Mouse (Mus musculus): Measurements from ENCODE around the gene Pwp2. TPM values are rescaled to one million over a fixed set of nuclear protein-coding genes. Genes with fewer than 3 reads are reported as not detected.

Pwp2 gene
- polyA plus RNA-seq, 1 experiment, result 9.1 TPM

- Histone ChIP-seq H3K27ac (ENCODE audit: insufficient read depth, low read length) (no peak overlapping the region), H3K4me3 (ENCODE audit: insufficient read depth, low read length) (no peak overlapping the region), H3K4me1 (ENCODE audit: control insufficient read depth, insufficient read depth, low read length) (0 out of 2 replicates have a peak, but pooled peaks cover 7% of the 10 kb centered on the region)
- no peak for TF ChIP-seq CTCF (IDR thresholded peaks at IDR 0.05; ENCODE audit: borderline replicate concordance, insufficient read depth, low read length)
- no peak for TF ChIP-seq POLR2A (IDR thresholded peaks at IDR 0.05; ENCODE audit: low read depth, low read length)
Observed at GRCm38 (mm10) chr10:78165256-78166005, 19.5 kb downstream of the Pwp2 start.

- Histone ChIP-seq H3K4me3 (ENCODE audit: insufficient read depth, low read length) (no peak overlapping the region), H3K27ac (ENCODE audit: insufficient read depth, low read length) (no peak overlapping the region), H3K4me1 (ENCODE audit: control insufficient read depth, insufficient read depth, low read length) (0 out of 2 replicates have a peak, but pooled peaks cover 4% of the 10 kb centered on the region)
- no peak for TF ChIP-seq CTCF (IDR thresholded peaks at IDR 0.05; ENCODE audit: borderline replicate concordance, insufficient read depth, low read length)
- no peak for TF ChIP-seq POLR2A (IDR thresholded peaks at IDR 0.05; ENCODE audit: low read depth, low read length)
Observed at GRCm38 (mm10) chr10:78164786-78165185, 20.2 kb downstream of the Pwp2 start.

GRCm38 (mm10) chr10:78163923-78164322 lies 21.0 kb downstream of the Pwp2 start:
- Histone ChIP-seq H3K27ac (ENCODE audit: insufficient read depth, low read length) (no peak overlapping the region), H3K4me1 (ENCODE audit: control insufficient read depth, insufficient read depth, low read length) (0 out of 2 replicates have a peak, but pooled peaks cover 4% of the 10 kb centered on the region), H3K4me3 (ENCODE audit: insufficient read depth, low read length) (no peak overlapping the region)
- TF ChIP-seq POLR2A (IDR thresholded peaks at IDR 0.05; ENCODE audit: low read depth, low read length) (no peak), CTCF (IDR thresholded peaks at IDR 0.05; ENCODE audit: borderline replicate concordance, insufficient read depth, low read length) (peak; percentile 78; the same call in 1 of the 2 replicates)

GRCm38 (mm10) chr10:78163241-78163640 lies 21.7 kb downstream of the Pwp2 start:
- Histone ChIP-seq H3K27ac (ENCODE audit: insufficient read depth, low read length) (no peak overlapping the region), H3K4me1 (ENCODE audit: control insufficient read depth, insufficient read depth, low read length) (no peaks in the 10 kb centered on the region), H3K4me3 (ENCODE audit: insufficient read depth, low read length) (no peak overlapping the region)
- no peak for TF ChIP-seq CTCF (IDR thresholded peaks at IDR 0.05; ENCODE audit: borderline replicate concordance, insufficient read depth, low read length)
- TF ChIP-seq POLR2A (IDR thresholded peaks at IDR 0.05; ENCODE audit: low read depth, low read length), result no peak

GRCm38 (mm10) chr10:78162646-78163045 lies 22.3 kb downstream of the Pwp2 start:
- TF ChIP-seq POLR2A (IDR thresholded peaks at IDR 0.05; ENCODE audit: low read depth, low read length), result no peak
- no peak for TF ChIP-seq CTCF (IDR thresholded peaks at IDR 0.05; ENCODE audit: borderline replicate concordance, insufficient read depth, low read length)
- Histone ChIP-seq H3K4me3 (ENCODE audit: insufficient read depth, low read length) (no peak overlapping the region), H3K4me1 (ENCODE audit: control insufficient read depth, insufficient read depth, low read length) (no peaks in the 10 kb centered on the region), H3K27ac (ENCODE audit: insufficient read depth, low read length) (no peak overlapping the region)

GRCm38 (mm10) chr10:78161096-78161495 lies 23.9 kb downstream of the Pwp2 start:
- Histone ChIP-seq H3K4me3 (ENCODE audit: insufficient read depth, low read length) (no peak overlapping the region), H3K4me1 (ENCODE audit: control insufficient read depth, insufficient read depth, low read length) (no peaks in the 10 kb centered on the region), H3K27ac (ENCODE audit: insufficient read depth, low read length) (no peak overlapping the region)
- TF ChIP-seq CTCF (IDR thresholded peaks at IDR 0.05; ENCODE audit: borderline replicate concordance, insufficient read depth, low read length), result no peak
- TF ChIP-seq POLR2A (IDR thresholded peaks at IDR 0.05; ENCODE audit: low read depth, low read length), result no peak

GRCm38 (mm10) chr10:78160369-78161095 lies 24.4 kb downstream of the Pwp2 start:
- TF ChIP-seq CTCF (IDR thresholded peaks at IDR 0.05; ENCODE audit: borderline replicate concordance, insufficient read depth, low read length), result no peak
- no peak for TF ChIP-seq POLR2A (IDR thresholded peaks at IDR 0.05; ENCODE audit: low read depth, low read length)
- H3K27ac ChIP-seq (ENCODE audit: insufficient read depth, low read length), result no peak overlapping the region
- no peaks in the 10 kb centered on the region for H3K4me1 ChIP-seq (ENCODE audit: control insufficient read depth, insufficient read depth, low read length)
- H3K4me3 ChIP-seq (ENCODE audit: insufficient read depth, low read length), result no peak overlapping the region

- Histone ChIP-seq H3K4me3 (ENCODE audit: insufficient read depth, low read length) (no peak overlapping the region), H3K4me1 (ENCODE audit: control insufficient read depth, insufficient read depth, low read length) (no peaks in the 10 kb centered on the region), H3K27ac (ENCODE audit: insufficient read depth, low read length) (no peak overlapping the region)
- TF ChIP-seq CTCF (IDR thresholded peaks at IDR 0.05; ENCODE audit: borderline replicate concordance, insufficient read depth, low read length), result peak; percentile 65
- no peak for TF ChIP-seq POLR2A (IDR thresholded peaks at IDR 0.05; ENCODE audit: low read depth, low read length)
Observed at GRCm38 (mm10) chr10:78159906-78160305, 25.0 kb downstream of the Pwp2 start.

- no peaks in the 10 kb centered on the region for H3K4me1 ChIP-seq (ENCODE audit: control insufficient read depth, insufficient read depth, low read length)
- TF ChIP-seq CTCF (IDR thresholded peaks at IDR 0.05; ENCODE audit: borderline replicate concordance, insufficient read depth, low read length) (no peak), POLR2A (IDR thresholded peaks at IDR 0.05; ENCODE audit: low read depth, low read length) (no peak)
- H3K4me3 ChIP-seq (ENCODE audit: insufficient read depth, low read length), result no peak overlapping the region
- H3K27ac ChIP-seq (ENCODE audit: insufficient read depth, low read length), result no peak overlapping the region
Observed at GRCm38 (mm10) chr10:78159252-78159878, 25.6 kb downstream of the Pwp2 start.
